Mouse (Mus musculus): ENCODE measurements around the gene Pptc7. TPM values are rescaled to one million over a fixed set of nuclear protein-coding genes. Genes with fewer than 3 reads are reported as not detected.

Gene Pptc7
- polyA plus RNA-seq, 1 experiment from 2014 or later = 8.3 TPM

GRCm38 (mm10) chr5:122285029-122285766 is 1.0 kb downstream of the Pptc7 start:
- H3K27ac ChIP-seq (replicated peaks; ENCODE audit: low read depth, low read length) = no peak overlapping the region

DNA sequence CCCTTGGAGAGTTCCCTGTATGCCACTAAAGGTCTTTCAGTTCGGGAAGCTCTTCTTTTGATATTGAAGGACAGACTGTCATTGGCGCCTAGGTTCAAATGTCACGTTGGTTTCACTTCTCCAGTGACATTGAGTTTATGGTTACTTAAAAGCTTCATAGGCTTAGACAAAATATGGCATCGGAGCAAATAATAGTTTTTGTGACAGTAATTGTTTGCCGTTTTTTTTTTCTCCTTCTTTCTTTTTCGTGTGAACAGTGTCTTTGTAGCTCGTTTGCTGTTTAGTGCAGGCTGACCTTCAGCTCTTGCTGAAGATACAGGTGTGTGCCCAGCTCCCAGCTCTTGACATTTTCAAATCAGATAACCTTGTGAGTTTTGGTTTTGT is 1.6 kb downstream of the Pptc7 start:
- Histone ChIP-seq H3K27ac (replicated peaks; ENCODE audit: low read depth, low read length) (no peak overlapping the region), H3K4me1 (ENCODE audit: control insufficient read depth, insufficient read depth, low read length) (no peaks in the 10 kb centered on the region), H3K9ac (replicated peaks; ENCODE audit: low read length) (peak overlapping the region; percentile 86), H3K4me3 (ENCODE audit: low read depth, low read length) (peak overlapping the region; percentile 99), H3K27me3 (ENCODE audit: control insufficient read depth, insufficient read depth, low read length) (no peaks in the 10 kb centered on the region), H3K36me3 (replicated peaks; ENCODE audit: control insufficient read depth, insufficient read depth, low read depth, low read length) (no peaks in the 10 kb centered on the region), H3K9me3 (replicated peaks; ENCODE audit: control insufficient read depth, low read length) (no peaks in the 10 kb centered on the region), H3K4me2 (ENCODE audit: low read depth, low read length) (peak overlapping the region; percentile 98; the same call in 1 of the 2 replicates)
- ATAC-seq (replicated peaks; ENCODE audit: insufficient number of reproducible peaks, low FRiP score, low TSS enrichment, low read depth) = no peak
- DNase-seq (ENCODE audit: low spot score) = no peak
- 64% methylated on average over 7 of the region's 7 CpGs for WGBS

More at GRCm38 (mm10) chr5:122285029-122285766, 1.0 kb downstream of the Pptc7 start:
- ATAC-seq (replicated peaks; ENCODE audit: insufficient number of reproducible peaks, low FRiP score, low TSS enrichment, low read depth) = peak; percentile 14; the same call in 1 of the 2 replicates
- DNase-seq (ENCODE audit: low spot score) = peak; percentile 31
- peak overlapping the region; percentile 86 for H3K9ac ChIP-seq (replicated peaks; ENCODE audit: low read length)
- no peaks in the 10 kb centered on the region for H3K36me3 ChIP-seq (replicated peaks; ENCODE audit: control insufficient read depth, insufficient read depth, low read depth, low read length)
- no peaks in the 10 kb centered on the region for H3K27me3 ChIP-seq (ENCODE audit: control insufficient read depth, insufficient read depth, low read length)
- no peaks in the 10 kb centered on the region for H3K9me3 ChIP-seq (replicated peaks; ENCODE audit: control insufficient read depth, low read length)
- H3K4me3 ChIP-seq (ENCODE audit: low read depth, low read length) = peak overlapping the region; percentile 99
- peak overlapping the region; percentile 98 for H3K4me2 ChIP-seq (ENCODE audit: low read depth, low read length)
- 1% methylated on average over 33 of the region's 34 CpGs for WGBS
- no peaks in the 10 kb centered on the region for H3K4me1 ChIP-seq (ENCODE audit: control insufficient read depth, insufficient read depth, low read length)

GRCm38 (mm10) chr5:122286191-122286590 is 2.0 kb downstream of the Pptc7 start:
- WGBS = 88% methylated on average over 10 of the region's 10 CpGs

DNA sequence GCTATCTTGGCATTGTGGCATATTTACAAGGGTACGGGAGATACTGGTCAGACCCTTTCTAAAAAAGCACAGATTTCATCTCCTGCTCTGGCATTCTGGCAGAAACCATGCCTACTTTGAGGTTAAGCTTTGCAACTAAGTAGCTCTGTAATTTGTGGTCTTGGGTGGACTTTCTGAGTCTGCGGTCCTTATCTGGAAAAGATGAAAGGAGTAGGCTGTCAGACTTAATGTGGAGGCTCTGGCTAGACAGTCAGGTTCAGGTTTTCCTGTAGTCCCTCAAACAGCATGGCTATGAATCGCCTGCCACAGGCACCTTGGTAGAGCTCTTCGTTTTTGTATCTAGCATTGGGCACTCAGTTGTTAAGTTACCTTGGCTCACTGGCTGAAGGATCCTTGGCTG is 2.9 kb downstream of the Pptc7 start:
- Histone ChIP-seq H3K9ac (replicated peaks; ENCODE audit: low read length) (no peak overlapping the region), H3K9me3 (replicated peaks; ENCODE audit: control insufficient read depth, low read length) (no peaks in the 10 kb centered on the region), H3K4me2 (ENCODE audit: low read depth, low read length) (no peak overlapping the region), H3K4me3 (ENCODE audit: low read depth, low read length) (no peak overlapping the region), H3K27ac (replicated peaks; ENCODE audit: low read depth, low read length) (no peak overlapping the region), H3K27me3 (ENCODE audit: control insufficient read depth, insufficient read depth, low read length) (no peaks in the 10 kb centered on the region), H3K36me3 (replicated peaks; ENCODE audit: control insufficient read depth, insufficient read depth, low read depth, low read length) (no peaks in the 10 kb centered on the region), H3K4me1 (ENCODE audit: control insufficient read depth, insufficient read depth, low read length) (no peaks in the 10 kb centered on the region)
- no peak for DNase-seq (ENCODE audit: low spot score)
- ATAC-seq (replicated peaks; ENCODE audit: insufficient number of reproducible peaks, low FRiP score, low TSS enrichment, low read depth) = no peak
- WGBS = 93% methylated on average over 4 of the region's 4 CpGs

More at GRCm38 (mm10) chr5:122286191-122286590, 2.0 kb downstream of the Pptc7 start:
- DNase-seq (ENCODE audit: low spot score) (no peak), ATAC-seq (replicated peaks; ENCODE audit: insufficient number of reproducible peaks, low FRiP score, low TSS enrichment, low read depth) (no peak)
- Histone ChIP-seq H3K4me3 (ENCODE audit: low read depth, low read length) (no peak overlapping the region), H3K36me3 (replicated peaks; ENCODE audit: control insufficient read depth, insufficient read depth, low read depth, low read length) (no peaks in the 10 kb centered on the region), H3K9me3 (replicated peaks; ENCODE audit: control insufficient read depth, low read length) (no peaks in the 10 kb centered on the region), H3K27me3 (ENCODE audit: control insufficient read depth, insufficient read depth, low read length) (no peaks in the 10 kb centered on the region), H3K4me1 (ENCODE audit: control insufficient read depth, insufficient read depth, low read length) (no peaks in the 10 kb centered on the region), H3K4me2 (ENCODE audit: low read depth, low read length) (no peak overlapping the region), H3K27ac (replicated peaks; ENCODE audit: low read depth, low read length) (no peak overlapping the region), H3K9ac (replicated peaks; ENCODE audit: low read length) (no peak overlapping the region)

- no peak overlapping the region for H3K9ac ChIP-seq (replicated peaks; ENCODE audit: low read length)
- H3K9me3 ChIP-seq (replicated peaks; ENCODE audit: control insufficient read depth, low read length) = no peaks in the 10 kb centered on the region
- H3K36me3 ChIP-seq (replicated peaks; ENCODE audit: control insufficient read depth, insufficient read depth, low read depth, low read length) = no peaks in the 10 kb centered on the region
- no peaks in the 10 kb centered on the region for H3K27me3 ChIP-seq (ENCODE audit: control insufficient read depth, insufficient read depth, low read length)
- ATAC-seq (replicated peaks; ENCODE audit: insufficient number of reproducible peaks, low FRiP score, low TSS enrichment, low read depth) = no peak
- 90% methylated on average over 4 of the region's 4 CpGs for WGBS
- no peak overlapping the region for H3K27ac ChIP-seq (replicated peaks; ENCODE audit: low read depth, low read length)
- DNase-seq (ENCODE audit: low spot score) = no peak
- H3K4me1 ChIP-seq (ENCODE audit: control insufficient read depth, insufficient read depth, low read length) = no peaks in the 10 kb centered on the region
- no peak overlapping the region for H3K4me2 ChIP-seq (ENCODE audit: low read depth, low read length)
- no peak overlapping the region for H3K4me3 ChIP-seq (ENCODE audit: low read depth, low read length)
Measured at GRCm38 (mm10) chr5:122288147-122288811, 4.1 kb downstream of the Pptc7 start.

GRCm38 (mm10) chr5:122291149-122291548 is 7.0 kb downstream of the Pptc7 start:
- no peak for ATAC-seq (replicated peaks; ENCODE audit: insufficient number of reproducible peaks, low FRiP score, low TSS enrichment, low read depth)
- Histone ChIP-seq H3K27ac (replicated peaks; ENCODE audit: low read depth, low read length) (no peak overlapping the region), H3K4me2 (ENCODE audit: low read depth, low read length) (no peak overlapping the region), H3K4me1 (ENCODE audit: control insufficient read depth, insufficient read depth, low read length) (no peaks in the 10 kb centered on the region), H3K27me3 (ENCODE audit: control insufficient read depth, insufficient read depth, low read length) (no peaks in the 10 kb centered on the region), H3K9ac (replicated peaks; ENCODE audit: low read length) (no peak overlapping the region), H3K36me3 (replicated peaks; ENCODE audit: control insufficient read depth, insufficient read depth, low read depth, low read length) (no peaks in the 10 kb centered on the region), H3K9me3 (replicated peaks; ENCODE audit: control insufficient read depth, low read length) (no peaks in the 10 kb centered on the region), H3K4me3 (ENCODE audit: low read depth, low read length) (no peak overlapping the region)
- DNase-seq (ENCODE audit: low spot score) = no peak
- WGBS = 70% methylated on average over 6 of the region's 6 CpGs

DNA sequence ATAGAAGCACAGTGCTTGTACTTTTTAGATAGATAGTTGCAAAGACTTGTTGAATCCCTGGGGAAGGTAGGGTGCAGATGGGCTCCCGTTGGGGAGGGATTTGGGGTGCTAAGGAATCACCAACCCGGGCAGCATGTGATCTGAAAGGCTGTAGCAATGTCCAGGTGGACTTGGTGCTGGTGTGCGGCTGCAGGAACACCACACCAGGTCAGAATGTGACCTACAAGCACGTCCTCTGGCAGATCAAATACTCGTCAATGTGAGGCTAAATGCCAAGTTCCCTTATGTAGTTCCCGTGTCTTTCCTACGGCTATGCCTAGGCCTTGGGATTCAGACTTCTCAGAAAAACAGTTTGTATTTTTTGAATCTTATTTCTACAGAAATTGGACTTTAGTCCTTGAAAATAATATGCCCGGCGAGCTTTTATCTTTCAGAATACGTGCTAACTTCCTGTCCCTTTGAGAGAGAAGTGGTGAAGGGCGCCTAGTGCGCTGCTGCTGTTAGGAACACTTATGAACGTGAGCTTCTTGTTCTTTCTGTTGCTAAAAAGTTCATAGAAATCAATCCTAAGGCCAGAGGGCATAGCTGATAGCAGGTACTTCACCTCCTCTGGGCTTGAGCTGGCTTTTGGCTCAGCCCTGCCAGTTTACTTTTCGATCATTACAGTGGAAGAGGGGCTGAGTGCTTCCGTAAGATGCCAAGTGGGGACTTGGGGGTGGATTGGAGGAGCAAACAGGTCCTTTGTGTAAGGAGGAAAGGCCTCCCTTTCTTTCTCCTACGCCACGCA is 7.6 kb downstream of the Pptc7 start:
- H3K27me3 ChIP-seq (ENCODE audit: control insufficient read depth, insufficient read depth, low read length) = no peaks in the 10 kb centered on the region
- H3K4me3 ChIP-seq (ENCODE audit: low read depth, low read length) = no peak overlapping the region
- no peaks in the 10 kb centered on the region for H3K36me3 ChIP-seq (replicated peaks; ENCODE audit: control insufficient read depth, insufficient read depth, low read depth, low read length)
- H3K9me3 ChIP-seq (replicated peaks; ENCODE audit: control insufficient read depth, low read length) = no peaks in the 10 kb centered on the region
- WGBS = 71% methylated on average over 17 of the region's 17 CpGs
- no peak overlapping the region for H3K27ac ChIP-seq (replicated peaks; ENCODE audit: low read depth, low read length)
- H3K4me2 ChIP-seq (ENCODE audit: low read depth, low read length) = no peak overlapping the region
- H3K4me1 ChIP-seq (ENCODE audit: control insufficient read depth, insufficient read depth, low read length) = no peaks in the 10 kb centered on the region
- no peak overlapping the region for H3K9ac ChIP-seq (replicated peaks; ENCODE audit: low read length)
- no peak for ATAC-seq (replicated peaks; ENCODE audit: insufficient number of reproducible peaks, low FRiP score, low TSS enrichment, low read depth)
- no peak for DNase-seq (ENCODE audit: low spot score)

All from embryonic facial prominence, embryonic 11.5 days (tissue).